Mouse (Mus musculus) forebrain, embryonic 16.5 days (tissue): ENCODE data around the gene Mtmr11. TPM values are rescaled to one million over a fixed set of nuclear protein-coding genes. Genes with fewer than 3 reads are reported as not detected.

Source experiments
- ATAC-seq: fragments of 200-750 bp; cut with Nextera tagmentation; 2 replicates; pipeline ENCODE4 v1.8.0; 2017; ENCODE audit warnings: mild to moderate bottlenecking, moderate library complexity
- H3K27ac ChIP-seq: fragments of 300-500 bp; sonication (generic); 2 replicates; pipeline ENCODE4 v1.5.1; 2014; ENCODE audit warnings: low read length, control low read depth
- H3K27me3 ChIP-seq: fragments of 300-500 bp; sonication (generic); replicated peaks from 2 replicates; pipeline ENCODE4 v1.6.1; 2014; ENCODE audit warnings: low read length; ENCODE audit not compliant: control insufficient read depth, insufficient read depth
- H3K36me3 ChIP-seq: fragments of 300-500 bp; sonication (generic); 2 replicates; pipeline ENCODE4 v1.6.1; 2014; ENCODE audit not compliant: control insufficient read depth, insufficient read depth
- H3K4me1 ChIP-seq: fragments of 300-500 bp; sonication (generic); replicated peaks from 2 replicates; pipeline ENCODE4 v1.6.1; 2014; ENCODE audit warnings: low read length; ENCODE audit not compliant: control insufficient read depth, insufficient read depth
- H3K4me2 ChIP-seq: fragments of 300-500 bp; sonication (generic); 2 replicates; pipeline ENCODE4 v1.6.1; 2014; ENCODE audit warnings: mild to moderate bottlenecking, low read length, control low read depth
- H3K4me3 ChIP-seq: fragments of 300-500 bp; sonication (generic); replicated peaks from 2 replicates; pipeline ENCODE4 v1.5.1; 2014; ENCODE audit warnings: mild to moderate bottlenecking, low read length, control low read depth
- H3K9ac ChIP-seq: fragments of 300-500 bp; sonication (generic); replicated peaks from 2 replicates; pipeline ENCODE4 v1.6.1; 2014; ENCODE audit warnings: low read depth, low read length, control low read depth
- H3K9me3 ChIP-seq: fragments of 300-500 bp; sonication (generic); 2 replicates; pipeline ENCODE4 v1.6.1; 2016; ENCODE audit warnings: low read length; ENCODE audit not compliant: control insufficient read depth
- WGBS: fragments of 180-500 bp; shearing (Covaris S2); extraction: QIAGEN DNeasy Blood & Tissue Kit; methylation state at CpG from one replicate; pipeline ENCODE4 v1.1.7; 2014; 5-methylcytosine and 5-hydroxymethylcytosine counted together
- microRNA-seq: library from miRNA; unstranded; fragments of <30 nt; microRNA quantifications from one replicate; pipeline ENCODE4, GENCODE M21; 2017
- polyA plus RNA-seq: library from polyadenylated mRNA; unstranded; fragments of >200 nt; fragmentation: Nextera tagmentation; extraction: Ambion mirVana; gene quantifications from 2 replicates; pipeline ENCODE4 v1.2.1, GENCODE M21; 2015

Mtmr11 gene
- polyA plus RNA-seq, 1 experiment from 2014 or later = 7.8 TPM

- ATAC-seq = peak; percentile 80
- H3K27ac ChIP-seq = peak within 1 kb of the TSS; percentile 98
- peaks cover 23% of the 10 kb centered on the region for H3K4me1 ChIP-seq
- no peaks in the 10 kb centered on the region for H3K9me3 ChIP-seq
- H3K27me3 ChIP-seq = no peaks in the 10 kb centered on the region
- H3K4me2 ChIP-seq = peak within 1 kb of the TSS; percentile 86
- H3K36me3 ChIP-seq = no peaks in the 10 kb centered on the region
- WGBS = under 1% methylated on average over 43 of the region's 43 CpGs
- peak within 1 kb of the TSS; percentile 76 for H3K9ac ChIP-seq
- peak within 1 kb of the TSS; percentile 72 for H3K4me3 ChIP-seq
Observed at GRCm38 (mm10) chr3:96220765-96221639, 59.2 kb downstream of the Mtmr11 start, which contains the start of the genes Hist2h2ac and Hist2h2be. Hist2h2ac (minus strand) TSS chr3:96220880. Hist2h2be (plus strand) TSS chr3:96221119.

Small RNA genes lying within 50 kb of the gene (microRNA-seq; reads per million reads assigned to microRNA genes)
- not detected for gene Gm44492

Other genes with a start within 250 kb of the Mtmr11 start
- 185 and 205 TPM in 2 replicates for gene Anp32e, start 232.8 kb upstream of the Mtmr11 start, polyA plus RNA-seq
- gene Plekho1, start 166.0 kb upstream of the Mtmr11 start, polyA plus RNA-seq = 71.4 and 74.9 TPM in 2 replicates
- gene Vps45, start 103.5 kb upstream of the Mtmr11 start, polyA plus RNA-seq = 55.3 and 57.4 TPM in 2 replicates
- gene Otud7b, start 57.5 kb upstream of the Mtmr11 start, polyA plus RNA-seq = 8.8 and 9.3 TPM in 2 replicates
- gene Sf3b4, start 10.3 kb downstream of the Mtmr11 start, polyA plus RNA-seq = 155 and 157 TPM in 2 replicates
- 70.3 and 87.3 TPM in 2 replicates for gene Sv2a, start 19.1 kb downstream of the Mtmr11 start, polyA plus RNA-seq
- gene Bola1, start 57.7 kb downstream of the Mtmr11 start, polyA plus RNA-seq = 64.1 and 64.3 TPM in 2 replicates
- gene Hist2h2ab, start 57.9 kb downstream of the Mtmr11 start, polyA plus RNA-seq = not detected in 2 replicates
- 2.1 and 3.3 TPM in 2 replicates for gene Hist2h2ac, start 58.9 kb downstream of the Mtmr11 start, polyA plus RNA-seq
- gene Hist2h2be, start 59.1 kb downstream of the Mtmr11 start, polyA plus RNA-seq = 8.6 and 10.8 TPM in 2 replicates
- 2.4 and 3.4 TPM in 2 replicates for gene Hist2h3c2, start 77.1 kb downstream of the Mtmr11 start, polyA plus RNA-seq
- gene Hist2h2aa2, start 78.3 kb downstream of the Mtmr11 start, polyA plus RNA-seq = 33.3 and 43.5 TPM in 2 replicates
- gene Hist2h2aa1, start 83.5 kb downstream of the Mtmr11 start, polyA plus RNA-seq = 20.6 and 26.5 TPM in 2 replicates
- gene Hist2h3c1, start 84.7 kb downstream of the Mtmr11 start, polyA plus RNA-seq = 2.0 TPM in 1 of 2 replicates, not detected in the other
- gene Hist2h4, start 101.3 kb downstream of the Mtmr11 start, polyA plus RNA-seq = 8.4 and 8.9 TPM in 2 replicates
- gene Hist2h3b, start 106.7 kb downstream of the Mtmr11 start, polyA plus RNA-seq = 23.1 and 24.7 TPM in 2 replicates
- gene Hist2h2bb, start 107.7 kb downstream of the Mtmr11 start, polyA plus RNA-seq = 3.2 and 4.6 TPM in 2 replicates
- gene Fcgr1, start 132.0 kb downstream of the Mtmr11 start, polyA plus RNA-seq = 0.92 and 0.99 TPM in 2 replicates